Mouse (Mus musculus): ENCODE measurements around the gene Hint2.
A peak's percentile ranks its signal among the peaks of the same experiment; 100 is the strongest.

Hint2 gene

GRCm38 (mm10) chr4:43656339-43657109 lies at the start of gene Hint2:
TSS of gene Hint2 (minus strand) at chr4:43656466.
- DNase-seq (ENCODE audit: low spot score): peak; percentile 11

GRCm38 (mm10) chr4:43705991-43706390 lies 49.7 kb upstream of the Hint2 start:
- DNase-seq (ENCODE audit: low spot score): no peak

GRCm38 (mm10) chr4:43703851-43704250 lies 47.6 kb upstream of the Hint2 start:
- no peak for DNase-seq (ENCODE audit: low spot score)

GRCm38 (mm10) chr4:43703439-43703838 lies 47.2 kb upstream of the Hint2 start:
- no peak for DNase-seq (ENCODE audit: low spot score)

- no peak for DNase-seq (ENCODE audit: low spot score)
Measured at GRCm38 (mm10) chr4:43700707-43701106, 44.4 kb upstream of the Hint2 start, which contains the start of gene Olfr70. TSS of gene Olfr70 (minus strand) at chr4:43700807.

- DNase-seq (ENCODE audit: low spot score): no peak
Measured at GRCm38 (mm10) chr4:43696561-43696960, 40.3 kb upstream of the Hint2 start.

- DNase-seq (ENCODE audit: low spot score): no peak
Measured at GRCm38 (mm10) chr4:43695249-43695671, 39.0 kb upstream of the Hint2 start.

- DNase-seq (ENCODE audit: low spot score): no peak
Measured at GRCm38 (mm10) chr4:43694439-43695248, 38.4 kb upstream of the Hint2 start.

- no peak for DNase-seq (ENCODE audit: low spot score)
Measured at GRCm38 (mm10) chr4:43693806-43694241, 37.6 kb upstream of the Hint2 start.

- no peak for DNase-seq (ENCODE audit: low spot score)
Measured at GRCm38 (mm10) chr4:43691026-43691425, 34.8 kb upstream of the Hint2 start.

GRCm38 (mm10) chr4:43690021-43690420 lies 33.8 kb upstream of the Hint2 start:
- DNase-seq (ENCODE audit: low spot score): no peak

- no peak for DNase-seq (ENCODE audit: low spot score)
Measured at GRCm38 (mm10) chr4:43679416-43680043, 23.3 kb upstream of the Hint2 start.

GRCm38 (mm10) chr4:43678541-43678940 lies 22.3 kb upstream of the Hint2 start:
- DNase-seq (ENCODE audit: low spot score): no peak

GRCm38 (mm10) chr4:43675608-43676007 lies 19.3 kb upstream of the Hint2 start:
- DNase-seq (ENCODE audit: low spot score): no peak

GRCm38 (mm10) chr4:43674974-43675373 lies 18.7 kb upstream of the Hint2 start:
- DNase-seq (ENCODE audit: low spot score): no peak

GRCm38 (mm10) chr4:43673703-43674102 lies 17.4 kb upstream of the Hint2 start:
- no peak for DNase-seq (ENCODE audit: low spot score)

GRCm38 (mm10) chr4:43672070-43672469 lies 15.8 kb upstream of the Hint2 start:
- DNase-seq (ENCODE audit: low spot score): peak; percentile 75

- DNase-seq (ENCODE audit: low spot score): peak; percentile 42
Measured at GRCm38 (mm10) chr4:43669428-43669794, 13.1 kb upstream of the Hint2 start.

- DNase-seq (ENCODE audit: low spot score): peak; percentile 77
Measured at GRCm38 (mm10) chr4:43668782-43669427, 12.6 kb upstream of the Hint2 start, which contains the start of the genes Tmem8b and Fam221b. TSS of gene Tmem8b (plus strand) at chr4:43668971. TSS of gene Fam221b (minus strand) at chr4:43669145.

GRCm38 (mm10) chr4:43666412-43666811 lies 10.1 kb upstream of the Hint2 start:
- no peak for DNase-seq (ENCODE audit: low spot score)

GRCm38 (mm10) chr4:43657146-43657545 lies 880 bp upstream of the Hint2 start:
- no peak for DNase-seq (ENCODE audit: low spot score)
